ENCODE assay signal across 8 mouse cellular contexts in genomic region chr2:101628297-101629236, GRCm38 (mm10). TPM values are rescaled to one million over a fixed set of nuclear protein-coding genes. Genes with fewer than 3 reads are reported as not detected.
A peak's percentile ranks its signal among the peaks of the same experiment; 100 is the strongest.
DNase-seq lines count a peak whose midpoint lies in the region; ATAC-seq lines count a peak whose summit lies in the region.

No protein-coding gene starts in this region.

- no peaks in the 10 kb centered on the region for H3K4me1 ChIP-seq in intestine, embryonic 16.5 days (ENCODE audit: control insufficient read depth, insufficient read depth, low read length)
- H3K4me1 ChIP-seq in midbrain, embryonic 11.5 days (ENCODE audit: control insufficient read depth, insufficient read depth, low read length) = 0 out of 2 replicates have a peak, but pooled peaks cover 2% of the 10 kb centered on the region

- no peaks in the 10 kb centered on the region for H3K36me3 ChIP-seq in intestine, embryonic 16.5 days (ENCODE audit: control insufficient read depth, insufficient read depth, low read length)
- H3K36me3 ChIP-seq in midbrain, embryonic 11.5 days (ENCODE audit: control insufficient read depth, insufficient read depth, low read length) = no peaks in the 10 kb centered on the region

- intact Hi-C loops in left cerebral cortex, postnatal 36 days (cut with DNase I) = no loop called here

- peak overlapping the region; percentile 78 for H3K4me3 ChIP-seq in intestine, embryonic 16.5 days (ENCODE audit: low read length)
- peak overlapping the region; percentile 60 for H3K4me3 ChIP-seq in midbrain, embryonic 11.5 days (ENCODE audit: low read depth, low read length)

- DNase-seq in urinary bladder, adult 18-20 months (ENCODE audit: low spot score in 2 of 2) = peak; percentile 75 to 84
- DNase-seq in urinary bladder, postnatal 10 days (ENCODE audit: low spot score) = no peak
- DNase-seq in embryo, embryonic 9.5 days (ENCODE audit: extremely low spot score) = peak; percentile 90
- peak; percentile 21 to 61 for DNase-seq in gastrocnemius, postnatal 4 days (ENCODE audit: low spot score in 2 of 2)
- peak; percentile 86 to 87 for DNase-seq in left cerebral cortex, postnatal 36 days (ENCODE audit: low spot score in 2 of 2)
- peak; percentile 99 for DNase-seq in midbrain, embryonic 11.5 days (ENCODE audit: low spot score, missing footprints)
- peak; percentile 94 for DNase-seq in skeletal muscle tissue, adult 2 months (ENCODE audit: low read depth, low spot score)

- ATAC-seq in intestine, embryonic 16.5 days = peak; percentile 100
- peak; percentile 99 for ATAC-seq in midbrain, embryonic 11.5 days (ENCODE audit: low FRiP score)

- peak overlapping the region; percentile 80 for H3K9ac ChIP-seq in intestine, embryonic 16.5 days (ENCODE audit: low read depth, low read length)
- H3K9ac ChIP-seq in midbrain, embryonic 11.5 days (ENCODE audit: low read length) = peak overlapping the region; percentile 75

- no peaks in the 10 kb centered on the region for H3K9me3 ChIP-seq in intestine, embryonic 16.5 days (ENCODE audit: control insufficient read depth, low read length)
- no peaks in the 10 kb centered on the region for H3K9me3 ChIP-seq in midbrain, embryonic 11.5 days (ENCODE audit: control insufficient read depth, low read length)

- H3K27me3 ChIP-seq in intestine, embryonic 16.5 days (replicated peaks; ENCODE audit: control insufficient read depth, insufficient read depth, low read length) = no peaks in the 10 kb centered on the region
- no peaks in the 10 kb centered on the region for H3K27me3 ChIP-seq in midbrain, embryonic 11.5 days (ENCODE audit: control insufficient read depth, insufficient read depth, low read length)

- WGBS in intestine, embryonic 16.5 days = 1% methylated on average over 31 of the region's 31 CpGs
- WGBS in midbrain, embryonic 11.5 days = 1% methylated on average over 31 of the region's 31 CpGs

- peak overlapping the region; percentile 83 for H3K27ac ChIP-seq in intestine, embryonic 16.5 days (ENCODE audit: low read length)
- peak overlapping the region; percentile 70 for H3K27ac ChIP-seq in midbrain, embryonic 11.5 days (ENCODE audit: low read depth, low read length)

- peak overlapping the region; percentile 55 for H3K4me2 ChIP-seq in intestine, embryonic 16.5 days (ENCODE audit: low read depth, low read length)
- peak overlapping the region; percentile 70 for H3K4me2 ChIP-seq in midbrain, embryonic 11.5 days

RNA-seq across cellular contexts. Expression of gene Rag2, which starts 4.0 kb away (rescaled TPM):
- not detected for total RNA-seq in gastrocnemius, postnatal 4 days (2021)
- 0.04 and 0.06 TPM in 2 replicates for polyA plus RNA-seq in intestine, embryonic 16.5 days (2015; fragmentation: Nextera tagmentation; extraction: Ambion mirVana)
- not detected for total RNA-seq in left cerebral cortex, postnatal 36 days (2021)
- polyA plus RNA-seq in midbrain, embryonic 11.5 days (2014; fragmentation: Nextera tagmentation; extraction: Ambion mirVana) = 0.05 TPM in 1 of 2 replicates, not detected in the other

RNA-seq across cellular contexts. Expression of gene Rag1, which starts 20.7 kb away (rescaled TPM):
- under 1 TPM; 0.21 to 0.81 TPM for total RNA-seq in gastrocnemius, postnatal 4 days (2021)
- polyA plus RNA-seq in intestine, embryonic 16.5 days (2015; fragmentation: Nextera tagmentation; extraction: Ambion mirVana) = 0.01 and 0.04 TPM in 2 replicates
- under 1 TPM; 0.25 to 0.29 TPM for total RNA-seq in left cerebral cortex, postnatal 36 days (2021)
- polyA plus RNA-seq in midbrain, embryonic 11.5 days (2014; fragmentation: Nextera tagmentation; extraction: Ambion mirVana) = 0.12 TPM in 2 replicates

RNA-seq across cellular contexts. Expression of gene B230118H07Rik, which starts 20.8 kb away (rescaled TPM):
- 10 to 100 TPM; 36.9 to 45.5 TPM for total RNA-seq in gastrocnemius, postnatal 4 days (2021)
- 46.4 and 49.2 TPM in 2 replicates for polyA plus RNA-seq in intestine, embryonic 16.5 days (2015; fragmentation: Nextera tagmentation; extraction: Ambion mirVana)
- 10 to 100 TPM; 26.3 to 29.4 TPM for total RNA-seq in left cerebral cortex, postnatal 36 days (2021)
- polyA plus RNA-seq in midbrain, embryonic 11.5 days (2014; fragmentation: Nextera tagmentation; extraction: Ambion mirVana) = 64.4 and 67.8 TPM in 2 replicates

RNA-seq across cellular contexts. Expression of gene Traf6, which starts 49.7 kb away (rescaled TPM):
- 10 to 100 TPM; 11.7 to 14.6 TPM for total RNA-seq in gastrocnemius, postnatal 4 days (2021)
- polyA plus RNA-seq in intestine, embryonic 16.5 days (2015; fragmentation: Nextera tagmentation; extraction: Ambion mirVana) = 7.1 and 7.3 TPM in 2 replicates
- total RNA-seq in left cerebral cortex, postnatal 36 days (2021) = 10 to 100 TPM; 10.3 to 11.5 TPM
- polyA plus RNA-seq in midbrain, embryonic 11.5 days (2014; fragmentation: Nextera tagmentation; extraction: Ambion mirVana) = 23.9 and 24.6 TPM in 2 replicates
